Mouse (Mus musculus) embryo, embryonic 10 days (tissue): ENCODE results near the gene Ndufc1.
"Not testable (repeated sequence)": the region's sequence is repeated elsewhere in the genome, so short reads cannot be mapped to it uniquely, and the experiment has no call there.

Experiments used
- DNase-seq: peaks from one replicate; pipeline ENCODE4 v3.0.0-alpha.2; 2015; ENCODE audit warnings: low spot score

Ndufc1 gene

DNA sequence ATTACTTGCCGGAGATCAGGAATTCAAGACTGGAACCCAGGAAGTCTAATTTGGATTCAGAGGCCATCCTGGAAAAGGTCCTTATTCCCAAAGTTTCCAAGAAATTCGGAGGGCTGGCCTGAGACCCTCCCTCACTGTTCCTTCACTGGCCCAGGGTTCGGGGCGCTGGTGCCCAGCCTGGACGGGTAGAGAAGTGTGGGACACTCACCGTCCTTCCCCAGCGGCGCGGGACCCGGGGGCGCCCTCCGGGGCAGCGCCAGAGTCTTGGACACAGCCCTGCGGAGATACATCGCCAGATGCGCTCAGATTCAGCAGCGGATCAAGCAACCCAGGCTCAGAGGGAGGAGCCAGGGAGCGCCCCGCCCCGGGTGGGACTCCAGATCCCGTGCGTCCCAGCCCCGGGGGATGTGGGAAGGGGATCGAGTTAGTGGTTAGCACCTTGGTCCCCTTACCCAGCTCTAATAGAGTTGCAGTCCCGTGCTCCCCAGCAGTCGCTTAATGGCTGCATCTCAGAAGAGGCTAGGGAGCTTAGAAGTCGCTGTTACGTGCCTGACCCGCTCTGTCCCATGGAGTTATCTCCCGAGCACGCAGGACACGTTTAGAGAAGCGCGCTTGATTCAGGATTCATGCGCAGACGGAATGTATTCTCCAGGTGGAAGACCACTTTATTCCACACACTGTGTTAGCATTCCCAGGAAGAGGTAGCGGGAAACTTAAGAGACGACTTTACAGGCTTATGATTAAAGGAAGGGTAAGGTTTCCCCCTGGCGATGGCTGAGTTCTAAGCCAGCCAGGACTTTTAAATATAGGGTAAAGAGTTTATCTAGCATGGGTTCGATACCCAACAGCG is 12.3 kb downstream of the Ndufc1 start, which contains the start of gene Mgarp:
TSS of gene Mgarp (minus strand) at position 520 of the 850 bp plus-strand sequence.
- peak; percentile 87 for DNase-seq

DNA sequence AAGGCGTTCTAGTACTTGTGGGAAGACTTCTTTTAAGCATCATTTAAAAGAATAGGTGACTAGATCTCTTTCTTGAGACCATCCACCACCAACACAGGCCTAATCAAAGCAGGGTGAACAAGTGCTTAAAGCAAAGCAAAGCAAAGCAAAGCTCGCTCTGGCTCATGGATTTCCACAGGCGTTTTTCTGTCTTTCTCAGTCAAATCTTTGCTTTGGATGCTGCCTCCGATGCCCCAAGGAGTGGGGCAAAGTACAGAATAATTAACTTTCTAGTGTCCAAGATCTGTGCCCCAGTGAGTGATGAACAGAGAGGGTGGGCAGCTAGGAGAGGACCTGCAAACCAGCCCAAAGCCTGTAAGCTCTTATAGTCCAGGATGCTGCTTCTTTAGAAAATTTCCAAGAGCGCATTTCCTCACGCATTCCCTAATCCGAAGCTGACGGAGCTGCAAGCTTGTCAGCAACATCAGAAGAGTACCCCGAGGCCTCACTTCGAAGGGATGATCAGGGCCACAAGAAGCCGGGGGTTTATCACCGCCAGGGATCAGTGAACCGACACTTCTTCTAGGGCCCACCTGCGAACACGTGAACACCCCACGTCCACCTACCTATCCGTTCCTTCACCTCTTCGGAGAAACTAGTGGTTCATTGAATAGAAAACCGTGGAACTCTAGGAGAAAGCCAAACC is 13.2 kb downstream of the Ndufc1 start:
- no peak for DNase-seq

DNA sequence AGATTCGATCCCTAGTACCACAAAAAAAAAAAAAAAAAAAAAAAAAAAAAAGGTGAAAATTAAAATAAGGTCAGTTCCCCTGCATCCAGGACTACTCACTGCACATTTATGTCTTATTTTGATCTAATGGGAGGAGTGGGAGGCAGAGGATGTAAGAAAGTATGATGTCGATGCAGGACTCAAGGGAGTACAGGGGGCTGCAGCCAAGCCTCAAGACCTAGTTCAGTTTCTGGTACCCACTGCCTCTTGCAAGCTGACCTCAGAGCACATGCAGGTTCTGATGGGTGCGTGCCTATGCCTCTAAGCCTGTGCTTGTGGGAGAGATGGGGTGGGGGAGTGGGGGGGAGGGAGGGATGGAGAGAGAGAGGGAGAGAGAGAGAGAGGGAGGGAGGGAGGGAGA is 13.9 kb downstream of the Ndufc1 start:
- DNase-seq = no peak

DNA sequence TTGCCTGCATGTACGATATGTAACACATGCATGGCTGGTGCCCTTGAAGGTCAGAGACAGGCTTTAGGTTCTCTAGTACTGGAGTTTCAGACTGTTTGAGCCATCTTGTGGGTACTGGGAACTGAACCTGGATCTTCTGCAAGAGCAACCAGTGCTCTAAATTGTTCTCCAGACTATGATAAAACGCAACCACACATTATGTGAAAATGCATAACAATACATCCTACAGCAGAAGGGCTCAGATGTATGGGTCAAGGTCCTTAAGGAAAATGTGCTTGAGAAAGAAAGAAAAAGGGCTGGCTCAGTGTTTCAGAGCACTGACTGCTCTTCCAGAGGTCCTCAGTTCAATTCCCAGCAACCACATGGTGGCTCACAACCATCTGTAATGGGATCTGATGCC is 15.1 kb downstream of the Ndufc1 start:
- DNase-seq = no peak

DNA sequence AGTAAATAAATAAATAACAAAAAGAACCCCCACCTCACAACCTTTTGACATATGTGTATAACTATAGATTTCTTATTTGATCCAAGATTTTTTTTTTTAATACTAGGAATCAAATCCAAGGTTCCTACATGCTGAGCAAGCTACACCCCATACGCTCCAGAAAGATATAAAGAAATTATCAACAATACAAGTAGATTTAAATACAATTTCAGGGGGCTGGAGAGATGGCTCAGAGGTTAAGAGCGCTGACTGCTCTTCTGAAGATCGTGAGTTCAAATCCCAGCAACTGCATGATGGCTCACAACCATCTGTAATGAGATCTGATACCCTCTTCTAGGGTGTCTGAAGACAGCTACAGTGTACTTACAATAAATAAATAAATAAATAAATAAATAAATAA is 15.8 kb downstream of the Ndufc1 start:
- DNase-seq = not testable (repeated sequence)

DNA sequence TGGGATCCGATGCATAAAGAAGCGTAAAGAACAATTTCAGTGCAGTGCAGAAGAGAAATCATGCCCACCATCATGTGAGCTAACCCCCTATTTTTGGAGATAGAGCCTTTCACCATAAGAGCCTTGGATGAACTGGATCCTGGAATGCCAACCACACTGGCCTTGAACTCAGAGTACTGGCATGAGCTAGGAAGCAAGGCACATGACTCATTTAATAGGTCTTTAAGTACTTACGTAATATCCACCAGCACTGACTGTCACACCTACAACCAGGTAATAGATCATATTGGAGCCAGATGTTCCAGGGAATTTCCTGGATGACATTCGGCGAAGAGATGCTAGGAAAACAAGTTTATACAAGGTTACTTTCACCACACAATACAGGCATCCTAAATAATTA is 17.2 kb downstream of the Ndufc1 start:
- no peak for DNase-seq

DNA sequence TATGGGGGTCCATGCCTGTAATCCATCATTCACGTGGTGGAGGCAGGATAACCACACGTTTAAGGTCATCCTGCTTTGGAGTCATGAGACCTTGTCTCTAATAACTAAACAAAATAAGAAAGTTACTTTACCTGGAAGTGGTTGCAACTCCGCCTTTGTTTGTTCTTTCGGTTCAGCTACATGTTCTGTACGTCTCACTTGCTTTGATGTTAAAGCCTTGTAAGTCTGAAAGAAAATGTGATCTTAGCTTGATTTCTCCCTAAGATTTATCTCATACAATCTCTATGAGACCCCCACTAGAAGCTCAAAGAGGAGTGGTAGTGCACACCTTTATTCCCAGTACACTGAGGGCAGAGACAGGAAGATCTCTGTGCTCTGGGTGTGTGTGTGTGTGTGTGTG is 17.7 kb downstream of the Ndufc1 start:
- no peak for DNase-seq

DNA sequence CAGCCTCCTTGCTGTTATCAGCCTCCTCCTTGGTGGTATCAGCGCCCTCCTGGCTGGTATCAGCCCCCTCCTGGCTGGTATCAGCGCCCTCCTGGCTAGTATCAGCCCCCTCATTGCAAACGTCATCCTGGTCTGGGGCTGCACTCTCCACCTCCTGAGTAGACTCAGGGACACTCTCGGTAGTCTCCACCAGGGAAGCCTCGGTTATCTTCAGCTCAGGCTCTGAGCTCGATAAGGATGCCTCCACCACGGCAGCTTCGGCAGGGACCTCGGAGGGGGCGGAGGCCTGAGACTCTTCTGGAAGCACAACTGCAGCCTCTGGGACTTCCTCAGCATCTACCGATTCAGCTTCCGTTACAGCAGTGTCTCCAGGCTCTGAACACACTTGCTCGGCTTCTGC is 19.9 kb downstream of the Ndufc1 start:
- DNase-seq = peak; percentile 47

DNA sequence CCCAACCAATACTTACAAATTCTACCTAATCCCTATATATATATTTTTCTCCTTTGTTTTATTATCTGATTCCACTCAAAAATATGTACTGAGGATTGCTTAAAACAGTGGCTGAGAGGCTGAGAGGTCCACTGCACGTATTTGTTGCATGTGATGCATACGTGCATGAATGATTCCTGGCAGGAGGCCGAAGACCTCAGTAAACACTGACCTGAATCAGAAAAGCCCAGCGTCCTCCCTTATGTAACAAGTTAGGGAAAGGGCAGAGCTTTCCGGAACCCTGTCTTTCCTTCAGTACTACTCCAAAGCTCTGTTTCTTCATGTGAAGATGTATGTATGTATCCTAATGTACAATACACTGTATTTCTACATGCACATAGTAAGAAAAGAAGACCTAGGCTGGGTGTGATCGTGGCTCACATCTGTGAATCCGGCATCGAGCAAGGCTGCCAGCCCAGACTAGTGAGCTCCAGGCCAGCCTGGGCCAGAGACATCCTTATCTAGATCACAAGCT is 20.9 kb downstream of the Ndufc1 start:
- DNase-seq = no peak

DNA sequence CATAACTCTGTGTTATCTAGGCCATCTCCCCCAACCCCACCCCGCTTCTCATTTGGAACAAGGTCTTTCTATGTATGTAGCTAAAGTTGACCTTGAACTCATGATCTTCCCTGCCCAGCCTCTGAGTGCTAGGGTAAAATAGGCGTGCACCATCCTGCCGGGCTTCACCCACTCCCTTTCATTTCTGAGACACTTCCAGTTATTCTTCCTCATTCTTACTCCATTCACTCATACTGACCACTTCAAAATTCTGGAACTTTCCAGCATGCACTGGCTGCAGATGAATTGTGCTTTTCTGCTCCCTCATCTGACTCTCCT is 21.7 kb downstream of the Ndufc1 start:
- no peak for DNase-seq

DNA sequence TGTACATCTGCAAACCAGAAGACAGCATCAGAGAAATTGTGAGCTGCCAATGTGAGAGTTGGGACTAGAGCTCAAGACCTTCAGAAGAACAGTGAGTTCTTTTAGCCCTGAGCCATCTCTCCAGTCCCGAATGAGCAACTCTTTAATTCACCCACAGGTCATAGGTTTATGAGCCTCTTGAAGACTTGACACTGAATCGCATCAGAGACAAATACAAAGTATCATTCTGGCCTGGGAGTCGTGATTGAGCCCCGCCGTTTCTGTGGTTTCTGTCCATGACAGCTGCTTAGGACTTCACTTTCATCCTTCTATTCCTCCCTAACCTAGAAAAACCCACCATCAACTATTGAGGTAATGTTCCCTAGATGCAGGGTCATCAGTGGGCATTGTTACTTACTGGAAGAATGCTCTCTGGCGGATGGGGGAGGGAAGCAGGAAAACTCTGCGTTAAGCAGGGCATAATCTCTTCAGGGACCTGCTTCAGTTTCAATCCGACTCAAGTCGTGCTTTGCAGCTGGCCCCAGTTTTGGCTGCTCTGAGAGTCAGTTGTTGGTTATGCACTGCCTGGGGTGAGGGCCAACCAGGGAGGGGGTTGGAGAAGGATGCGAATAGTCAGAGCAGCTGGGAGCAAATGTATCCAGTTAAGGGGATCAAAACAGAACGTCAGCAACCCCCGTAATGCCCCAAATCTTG is 22.2 kb downstream of the Ndufc1 start:
- DNase-seq = no peak

DNA sequence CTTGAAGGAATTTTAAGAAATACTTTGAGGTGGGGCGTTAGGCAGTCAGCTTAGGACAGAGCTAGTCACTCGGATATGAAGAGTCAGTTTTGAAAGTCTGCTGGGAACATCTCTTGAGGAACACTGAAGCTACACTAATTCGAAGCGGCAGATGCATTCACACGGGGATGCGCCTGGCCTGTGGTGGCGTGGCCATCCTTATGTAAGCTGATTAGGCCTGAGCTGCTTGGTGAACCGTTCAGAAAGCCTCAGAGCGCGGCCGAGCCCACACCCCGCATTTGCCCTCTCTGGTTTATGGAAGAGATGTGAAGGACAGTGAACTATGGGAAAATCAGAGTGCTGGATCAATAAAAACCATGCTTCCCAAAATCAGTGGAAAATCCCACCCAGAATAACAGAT is 25.4 kb downstream of the Ndufc1 start:
- DNase-seq = peak; percentile 59

DNA sequence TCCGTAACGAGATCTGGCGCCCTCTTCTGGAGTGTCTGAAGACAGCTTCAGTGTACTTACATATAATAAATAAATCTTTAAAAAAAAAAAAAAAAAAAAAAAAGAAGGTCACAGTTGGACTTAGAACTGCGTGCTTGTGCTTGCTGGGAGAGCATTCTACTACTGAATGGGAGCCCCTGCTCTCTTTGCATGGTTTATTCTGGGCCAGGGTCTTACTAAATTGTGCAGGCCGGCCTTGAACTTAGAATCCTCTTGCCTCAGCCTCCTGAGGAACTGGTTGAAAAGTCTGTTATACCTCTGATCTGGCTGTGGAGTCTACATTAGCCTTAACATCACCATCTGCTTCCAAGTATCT is 28.2 kb downstream of the Ndufc1 start:
- DNase-seq = no peak

DNA sequence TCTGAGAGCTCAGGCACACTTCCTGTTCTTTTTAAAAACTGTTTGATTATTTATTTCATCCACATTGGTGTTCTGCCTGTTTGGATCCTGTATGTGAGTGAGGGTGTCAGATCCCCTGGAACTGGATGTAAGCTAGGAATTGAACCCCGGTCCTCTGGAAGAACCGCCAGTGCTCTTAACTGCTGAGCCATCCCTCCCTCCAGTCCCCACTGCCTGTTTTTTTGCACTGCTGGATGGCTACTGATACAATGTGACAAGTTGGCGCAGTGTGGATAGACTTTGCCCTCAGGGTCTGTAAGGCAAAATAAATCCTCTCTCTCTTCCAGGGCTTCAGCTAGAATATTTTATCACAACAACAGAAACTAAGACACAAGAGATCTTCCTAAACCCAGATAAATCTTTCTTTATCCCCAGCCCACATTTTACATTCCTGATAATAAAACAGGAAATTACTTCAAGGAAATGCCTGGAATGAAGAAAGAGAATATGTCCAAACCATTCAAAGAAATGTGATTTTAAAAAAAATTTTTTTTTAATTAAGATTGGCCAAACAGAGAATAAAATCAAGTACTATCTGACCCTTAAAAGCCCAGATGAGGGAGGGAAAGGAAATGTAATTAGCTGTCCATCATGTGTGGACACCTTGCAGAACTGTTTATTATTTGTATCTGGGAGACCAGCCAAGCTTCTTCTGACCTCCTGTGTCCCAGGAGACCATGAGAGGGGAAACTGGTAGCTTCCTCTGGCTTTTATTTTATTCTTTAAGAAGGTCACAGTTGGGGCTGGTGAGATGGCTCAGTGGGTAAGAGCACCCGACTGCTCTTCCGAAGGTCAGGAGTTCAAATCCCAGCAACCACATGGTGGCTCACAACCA is 28.8 kb downstream of the Ndufc1 start:
- DNase-seq = no peak

DNA sequence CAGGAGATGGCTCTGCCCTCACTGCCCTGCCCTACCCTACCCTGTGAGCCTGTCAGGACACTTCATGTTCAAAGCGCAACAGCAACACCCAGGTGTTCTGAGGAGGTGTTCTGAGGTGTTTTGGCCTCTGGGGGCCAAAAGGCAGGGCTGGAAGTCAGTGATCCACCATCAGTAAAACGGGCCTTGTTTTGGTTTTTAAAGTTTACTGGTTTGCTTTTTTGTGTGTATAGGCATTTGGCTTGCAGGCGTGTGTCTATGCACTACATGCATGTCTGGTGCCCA is 30.2 kb downstream of the Ndufc1 start:
- DNase-seq = no peak

DNA sequence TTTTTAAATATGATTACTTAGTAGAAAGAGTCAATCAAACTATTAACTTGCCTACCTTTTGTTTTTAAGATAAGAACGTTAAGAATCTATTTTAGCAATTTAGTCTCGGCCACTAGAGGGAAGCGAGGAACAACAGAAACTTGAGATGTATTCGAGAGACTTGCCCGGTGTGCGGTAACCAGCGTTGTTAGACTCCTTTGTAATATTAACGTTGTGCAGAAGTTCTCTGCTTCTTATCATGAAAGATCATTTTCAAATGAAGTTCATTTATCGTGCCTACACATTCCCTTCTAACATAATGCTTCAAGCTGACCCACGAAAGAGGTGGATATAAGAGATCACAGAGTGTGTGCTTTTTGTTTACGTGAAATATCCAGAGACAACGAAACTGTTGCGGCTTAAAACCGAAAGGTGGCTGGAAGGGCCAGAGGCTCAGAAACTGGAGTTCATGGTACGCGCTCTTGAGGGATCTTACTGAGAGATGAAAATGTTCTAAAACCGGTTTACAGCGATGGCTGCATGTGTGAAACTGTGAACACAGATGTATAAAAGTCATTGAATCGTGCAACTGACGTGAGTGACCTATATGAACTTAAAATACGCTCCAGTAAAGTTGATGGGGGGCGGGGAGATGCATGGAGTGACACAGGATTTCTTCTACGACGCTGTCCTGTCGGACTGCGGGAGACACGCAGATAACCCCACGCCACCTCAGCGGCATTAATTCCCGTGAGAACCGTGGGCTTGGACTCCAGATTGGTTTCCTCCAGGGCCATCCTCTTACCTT is 30.7 kb downstream of the Ndufc1 start:
- peak; percentile 77 for DNase-seq

DNA sequence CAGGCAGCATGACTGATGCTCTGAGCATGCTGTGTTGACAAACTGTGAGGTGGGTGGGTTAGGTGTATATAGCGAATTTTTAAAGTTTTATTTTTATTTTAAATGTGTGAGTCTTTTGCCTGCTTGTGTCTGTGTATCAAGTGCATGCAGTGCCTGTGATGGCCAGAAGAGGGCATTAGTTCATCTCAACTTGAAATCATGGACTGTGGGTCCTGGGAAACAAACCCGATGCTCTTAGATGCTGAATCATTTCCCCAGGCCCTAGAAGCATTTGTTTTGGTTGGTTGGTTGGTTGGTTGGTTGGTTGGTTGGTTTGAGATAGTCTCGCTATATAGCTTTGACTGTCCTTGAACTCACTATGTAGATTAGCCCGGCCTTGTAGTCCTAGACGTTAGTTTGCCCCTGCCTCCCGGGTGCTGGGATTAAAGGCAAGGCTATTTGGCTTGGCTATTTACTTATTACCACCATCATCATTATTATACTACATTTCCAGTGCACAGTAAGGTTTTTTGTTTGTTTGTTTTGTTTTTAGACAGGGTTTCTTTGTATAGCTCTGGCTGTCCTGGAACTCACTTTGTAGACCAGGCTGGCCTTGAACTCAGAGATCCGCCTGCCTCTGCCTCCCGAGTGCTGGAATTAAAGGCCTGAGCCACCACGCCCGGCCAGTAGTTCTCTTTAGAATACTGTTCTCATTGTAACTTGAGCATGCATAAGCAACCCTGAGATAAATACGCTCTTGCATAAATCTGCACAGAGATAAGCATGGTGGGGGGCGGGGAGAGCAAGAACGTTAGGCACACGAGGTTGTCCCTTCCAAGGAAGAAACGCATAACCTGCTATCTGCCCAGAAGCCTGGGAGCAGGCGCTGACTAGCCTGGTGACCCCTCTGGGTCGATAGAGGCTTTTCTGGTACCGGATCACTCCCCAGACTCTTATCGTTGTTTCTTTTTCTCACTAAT is 33.2 kb downstream of the Ndufc1 start:
- peak; percentile 64 for DNase-seq

DNA sequence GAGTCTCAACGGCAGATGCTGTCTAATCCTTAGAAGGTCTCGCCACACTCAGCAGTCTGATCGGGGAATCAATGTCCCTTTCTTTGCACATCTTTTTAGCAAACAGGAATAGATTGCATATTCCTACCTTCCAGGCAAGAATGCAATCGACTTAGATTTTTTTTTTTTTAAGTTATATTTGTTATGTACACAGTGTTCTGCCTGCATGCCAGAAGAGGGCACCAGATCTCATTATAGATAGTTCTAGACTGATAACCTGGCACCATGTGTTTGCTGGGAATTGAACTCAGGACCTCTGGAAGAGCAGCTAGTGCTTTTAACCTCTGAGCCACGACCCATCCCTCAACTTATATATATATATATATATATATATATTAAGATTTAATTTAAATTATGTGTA is 35.2 kb downstream of the Ndufc1 start:
- no peak for DNase-seq

DNA sequence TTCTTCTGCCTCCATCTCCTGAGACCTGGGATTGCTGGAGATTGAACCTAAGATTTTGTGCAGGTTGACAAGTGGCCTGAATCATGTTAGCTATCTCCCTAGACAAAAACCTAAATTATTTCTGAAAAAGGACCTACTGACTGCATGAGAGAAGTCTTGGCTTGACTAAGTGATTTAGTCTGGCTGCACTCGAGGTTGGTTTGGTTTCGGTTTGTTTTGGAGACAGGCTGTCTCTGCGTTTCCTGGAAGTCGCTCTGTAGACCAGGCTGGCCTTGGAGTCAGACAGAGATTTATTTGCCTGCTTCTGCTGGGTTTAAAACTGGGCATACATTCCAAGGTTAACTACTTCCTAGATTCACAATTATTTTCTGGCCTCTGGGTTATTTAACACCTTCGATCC is 35.9 kb downstream of the Ndufc1 start:
- no peak for DNase-seq

DNA sequence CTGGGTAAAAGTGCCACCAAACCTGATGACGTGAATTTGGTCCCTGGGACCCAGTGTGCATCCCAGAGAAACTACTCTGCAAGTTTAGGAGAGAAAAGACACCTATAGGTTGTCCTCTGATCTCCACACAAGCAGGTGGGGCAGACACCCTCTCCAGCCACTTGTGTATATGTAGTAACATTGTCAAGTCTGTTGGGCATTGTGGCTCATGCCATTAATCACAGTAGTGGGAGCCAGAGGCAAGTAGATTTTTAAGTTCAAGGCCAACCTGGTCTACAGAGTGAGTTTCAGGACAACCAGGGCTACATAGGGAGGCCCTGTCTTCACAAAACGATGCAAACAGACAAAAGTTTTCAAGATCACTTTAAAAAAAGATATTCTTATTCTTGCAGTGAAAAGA is 37.0 kb downstream of the Ndufc1 start:
- no peak for DNase-seq
